Mouse (Mus musculus) thymus, postnatal 0 days (tissue): ENCODE measurements around the gene Rcsd1. TPM values are rescaled to one million over a fixed set of nuclear protein-coding genes. Genes with fewer than 3 reads are reported as not detected.

ENCODE experiments used
- DNase-seq: peaks from one replicate; pipeline ENCODE4 v3.0.0-alpha.2; 2015; ENCODE audit warnings: low spot score
- polyA plus RNA-seq: library from polyadenylated mRNA; unstranded; fragments of >200 nt; fragmentation: Nextera tagmentation; extraction: Ambion mirVana; gene quantifications from 2 replicates; pipeline ENCODE4 v1.2.1, GENCODE M21; 2015

The Rcsd1 gene
- polyA plus RNA-seq, 1 experiment from 2014 or later: 236 TPM

GRCm38 (mm10) chr1:165631136-165631535 is 78.4 kb downstream of the Rcsd1 start:
- DNase-seq: no peak

GRCm38 (mm10) chr1:165629975-165630374 is 79.6 kb downstream of the Rcsd1 start:
- DNase-seq: no peak

- no peak for DNase-seq
Observed at GRCm38 (mm10) chr1:165628603-165629002, 81.0 kb downstream of the Rcsd1 start.

GRCm38 (mm10) chr1:165625896-165626295 is 83.7 kb downstream of the Rcsd1 start:
- no peak for DNase-seq

GRCm38 (mm10) chr1:165625058-165625457 is 84.5 kb downstream of the Rcsd1 start:
- no peak for DNase-seq

- DNase-seq: no peak
Observed at GRCm38 (mm10) chr1:165618201-165618624, 91.3 kb downstream of the Rcsd1 start.

- no peak for DNase-seq
Observed at GRCm38 (mm10) chr1:165617166-165617891, 92.2 kb downstream of the Rcsd1 start.

- no peak for DNase-seq
Observed at GRCm38 (mm10) chr1:165616652-165617051, 92.9 kb downstream of the Rcsd1 start.

GRCm38 (mm10) chr1:165614793-165615192 is 94.8 kb downstream of the Rcsd1 start:
- no peak for DNase-seq

GRCm38 (mm10) chr1:165613926-165614325 is 95.6 kb downstream of the Rcsd1 start:
- DNase-seq: no peak

- peak; percentile 56 for DNase-seq
Observed at GRCm38 (mm10) chr1:165612714-165613113, 96.8 kb downstream of the Rcsd1 start.

- DNase-seq: no peak
Observed at GRCm38 (mm10) chr1:165610321-165610999, 99.1 kb downstream of the Rcsd1 start.

- DNase-seq: no peak
Observed at GRCm38 (mm10) chr1:165609495-165610320, 99.8 kb downstream of the Rcsd1 start.

GRCm38 (mm10) chr1:165608904-165609303 is 100.7 kb downstream of the Rcsd1 start:
- DNase-seq: no peak

- no peak for DNase-seq
Observed at GRCm38 (mm10) chr1:165605774-165606173, 103.8 kb downstream of the Rcsd1 start.

- no peak for DNase-seq
Observed at GRCm38 (mm10) chr1:165605108-165605507, 104.4 kb downstream of the Rcsd1 start.

- no peak for DNase-seq
Observed at GRCm38 (mm10) chr1:165604203-165604602, 105.4 kb downstream of the Rcsd1 start.

- DNase-seq: no peak
Observed at GRCm38 (mm10) chr1:165603218-165603617, 106.3 kb downstream of the Rcsd1 start.

- DNase-seq: no peak
Observed at GRCm38 (mm10) chr1:165601775-165602280, 107.7 kb downstream of the Rcsd1 start.
